Mouse (Mus musculus) brain, embryonic 14.5 days (tissue): ENCODE data around the gene Aamp.

ENCODE experiments used
- CTCF ChIP-seq: fragments of 200-500 bp; IDR thresholded peaks from 2 replicates; pipeline ENCODE4 v1.5.1; 2012; ENCODE audit warnings: inconsistent platforms, mild to moderate bottlenecking, moderate library complexity, borderline replicate concordance; ENCODE audit not compliant: insufficient read depth, insufficient read length; ENCODE audit errors: extremely low read depth
- POLR2A ChIP-seq: fragments of 200-500 bp; IDR thresholded peaks from 2 replicates; pipeline ENCODE4 v1.6.1; 2012; ENCODE audit warnings: mild to moderate bottlenecking, inconsistent platforms, borderline replicate concordance; ENCODE audit not compliant: poor library complexity, insufficient read depth, insufficient read length, severe bottlenecking; ENCODE audit errors: extremely low read depth

GRCm38 (mm10) chr1:74281886-74282285 is 2.7 kb downstream of the Aamp start:
- TF ChIP-seq CTCF (no peak), POLR2A (no peak)
